In genomic region chr7:13010005-13010908, GRCm38 (mm10) we compare ENCODE assay signal across 8 mouse cellular contexts. TPM values are rescaled to one million over a fixed set of nuclear protein-coding genes. Genes with fewer than 3 reads are reported as not detected.
DNase-seq lines count a peak whose midpoint lies in the region; ATAC-seq and TF ChIP-seq lines count a peak whose summit lies in the region.

Gene Zbtb45 (minus strand): TSS chr7:13010034.

- ATAC-seq in kidney, embryonic 14.5 days (ENCODE audit: low FRiP score, low TSS enrichment): peak; percentile 1; the same call in 1 of the 2 replicates
- ATAC-seq in limb, embryonic 15.5 days (ENCODE audit: insufficient number of reproducible peaks, low FRiP score, low TSS enrichment, low read depth): no peak
- no peak for ATAC-seq in stomach, postnatal 0 days (ENCODE audit: low FRiP score, low TSS enrichment)

- no peak for DNase-seq in kidney, adult 11 months
- peak; percentile 88 for DNase-seq in ES-CJ7 (ENCODE audit: low read depth, low spot score)
- peak; percentile 52 for DNase-seq in cerebellum, adult 9-11 months
- no peak for DNase-seq in heart, postnatal 4 days
- no peak for DNase-seq in stomach, postnatal 0 days (ENCODE audit: low spot score)
- no peak for DNase-seq in spleen, adult 18-20 months

- WGBS in kidney, embryonic 14.5 days: 14% methylated on average over 26 of the region's 26 CpGs
- WGBS in limb, embryonic 15.5 days: 15% methylated on average over 26 of the region's 26 CpGs
- WGBS in stomach, postnatal 0 days: 8% methylated on average over 26 of the region's 26 CpGs

- TF ChIP-seq CTCF in stomach, postnatal 0 days (IDR thresholded peaks at IDR 0.05; ENCODE audit: low read depth): no peak

- H3K9ac ChIP-seq in kidney, embryonic 14.5 days (ENCODE audit: low read depth, low read length): peak within 1 kb of the TSS; percentile 76
- H3K9ac ChIP-seq in limb, embryonic 15.5 days: peak within 1 kb of the TSS; percentile 90
- peak within 1 kb of the TSS; percentile 83 for H3K9ac ChIP-seq in stomach, postnatal 0 days (ENCODE audit: low read length)

- TF ChIP-seq EP300 in stomach, postnatal 0 days (optimal IDR thresholded peaks at IDR 0.05): peak; percentile 3

- H3K4me1 ChIP-seq in kidney, embryonic 14.5 days (ENCODE audit: control insufficient read depth, insufficient read depth, low read length): peaks cover 3% of the 10 kb centered on the region; the same call in 1 of the 2 replicates
- H3K4me1 ChIP-seq in limb, embryonic 15.5 days: peaks cover 33% of the 10 kb centered on the region
- no peaks in the 10 kb centered on the region for H3K4me1 ChIP-seq in stomach, postnatal 0 days (replicated peaks; ENCODE audit: control insufficient read depth, insufficient read depth)

- H3K27me3 ChIP-seq in kidney, embryonic 14.5 days (ENCODE audit: control insufficient read depth, insufficient read depth, low read length): no peaks in the 10 kb centered on the region
- H3K27me3 ChIP-seq in limb, embryonic 15.5 days: no peaks in the 10 kb centered on the region
- no peaks in the 10 kb centered on the region for H3K27me3 ChIP-seq in stomach, postnatal 0 days (ENCODE audit: control insufficient read depth, insufficient read depth, low read length)

- peak within 1 kb of the TSS; percentile 70 for H3K4me3 ChIP-seq in kidney, embryonic 14.5 days (ENCODE audit: low read length)
- H3K4me3 ChIP-seq in limb, embryonic 15.5 days: peak within 1 kb of the TSS; percentile 76
- H3K4me3 ChIP-seq in stomach, postnatal 0 days (ENCODE audit: low read depth, low read length): peak within 1 kb of the TSS; percentile 75

- H3K36me3 ChIP-seq in kidney, embryonic 14.5 days (ENCODE audit: control insufficient read depth, insufficient read depth, low read length): peaks cover 19% of the 10 kb centered on the region; the same call in 1 of the 2 replicates
- peaks cover 29% of the 10 kb centered on the region for H3K36me3 ChIP-seq in limb, embryonic 15.5 days
- H3K36me3 ChIP-seq in stomach, postnatal 0 days (ENCODE audit: control insufficient read depth, insufficient read depth, low read length): peaks cover 8% of the 10 kb centered on the region

- peak within 1 kb of the TSS; percentile 97 for H3K27ac ChIP-seq in kidney, embryonic 14.5 days (ENCODE audit: low read depth, low read length)
- H3K27ac ChIP-seq in limb, embryonic 15.5 days: peak within 1 kb of the TSS; percentile 98
- peak within 1 kb of the TSS; percentile 93 for H3K27ac ChIP-seq in stomach, postnatal 0 days (replicated peaks)

- peak within 1 kb of the TSS; percentile 62 for H3K4me2 ChIP-seq in kidney, embryonic 14.5 days (replicated peaks; ENCODE audit: low read depth, low read length)
- H3K4me2 ChIP-seq in limb, embryonic 15.5 days: peak within 1 kb of the TSS; percentile 66
- H3K4me2 ChIP-seq in stomach, postnatal 0 days (replicated peaks; ENCODE audit: low read depth): peak within 1 kb of the TSS; percentile 87

- H3K9me3 ChIP-seq in kidney, embryonic 14.5 days (ENCODE audit: control insufficient read depth, low read length): no peaks in the 10 kb centered on the region
- no peaks in the 10 kb centered on the region for H3K9me3 ChIP-seq in limb, embryonic 15.5 days
- H3K9me3 ChIP-seq in stomach, postnatal 0 days (ENCODE audit: control insufficient read depth, low read length): no peaks in the 10 kb centered on the region

RNA-seq across cellular contexts. Expression of gene Zbtb45, which starts in this region (rescaled TPM):
- 19.8 and 29.6 TPM in 2 replicates for polyA plus RNA-seq in kidney, embryonic 14.5 days (2014; fragmentation: Nextera tagmentation; extraction: Ambion mirVana)
- 10 to 100 TPM; 11.0 to 12.1 TPM for total RNA-seq in heart, postnatal 4 days (2021)
- polyA plus RNA-seq in limb, embryonic 15.5 days (2015; fragmentation: Nextera tagmentation; extraction: Ambion mirVana): 23.7 and 25.2 TPM in 2 replicates
- polyA plus RNA-seq in stomach, postnatal 0 days (2015; fragmentation: Nextera tagmentation; extraction: Ambion mirVana): 8.5 and 9.5 TPM in 2 replicates

Comparison
In these comparisons a context has a peak if more than half of its experiments do, and no peak if none do; other contexts are left out.
1. DNase-seq: peak in ES-CJ7 (single experiment) and cerebellum, adult 9-11 months (single experiment); none in kidney, adult 11 months (single experiment), heart, postnatal 4 days (single experiment), stomach, postnatal 0 days (single experiment) and spleen, adult 18-20 months (0 of 2).
2. Peak in every context shown above with its lines, with median percentiles within 50 percentile points of each other: H3K27ac ChIP-seq, H3K4me2 ChIP-seq, H3K4me3 ChIP-seq and H3K9ac ChIP-seq.